Mouse (Mus musculus) central nervous system, embryonic 18 days (tissue): Measurements from ENCODE around the gene Olfr457. TPM values are rescaled to one million over a fixed set of nuclear protein-coding genes. Genes with fewer than 3 reads are reported as not detected.

Experiments
- polyA plus RNA-seq: library from polyadenylated mRNA; depleted of rRNA; stranded (reverse); fragments of >200 nt; gene quantifications from 2 replicates; pipeline ENCODE4 v1.2.3, GENCODE M21; 2012; rRNA removed

Olfr457 gene
- polyA plus RNA-seq: not detected in 2 replicates

DNA sequence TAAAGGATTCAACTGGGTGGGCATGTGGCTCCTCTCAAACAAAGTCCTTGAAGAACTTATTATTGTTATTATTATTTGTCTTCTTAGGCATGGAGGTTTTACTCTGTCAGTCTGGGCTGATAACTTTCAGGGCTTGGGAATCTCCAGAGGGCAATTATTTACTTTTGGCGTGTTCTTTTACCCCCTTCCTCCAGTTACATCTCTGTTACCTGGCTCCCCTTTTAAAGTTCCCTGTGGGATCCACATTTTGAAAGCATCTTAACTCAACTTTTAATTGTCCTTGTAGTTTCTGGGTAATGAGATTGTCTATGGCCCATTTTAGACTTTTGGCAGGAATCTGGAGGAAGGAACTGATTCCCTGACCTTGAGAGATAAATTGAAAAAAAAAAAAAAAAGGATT is at the start of gene Olfr457:
Gene Olfr457 (minus strand): TSS at position 101 of the 400 bp plus-strand sequence.

DNA sequence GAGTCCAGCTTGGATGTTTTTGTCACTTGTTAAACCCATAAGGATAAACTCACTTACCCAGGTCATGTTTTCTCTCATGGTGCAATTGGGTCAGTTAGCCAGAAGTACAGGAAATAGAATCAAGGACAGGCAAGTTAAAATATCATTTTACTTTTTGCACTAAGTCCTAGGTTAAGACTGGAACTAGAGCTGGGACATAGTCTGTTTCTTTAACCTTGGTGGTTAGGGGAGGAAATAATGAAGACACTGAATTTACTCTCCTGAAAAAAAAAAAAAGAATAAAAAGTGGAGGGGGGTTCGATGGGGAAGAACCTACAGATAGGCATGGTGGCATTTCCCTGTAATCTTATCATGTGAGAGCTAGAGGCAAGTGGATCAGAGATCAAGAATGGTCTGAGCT is 11.0 kb upstream of the Olfr457 start, which contains the start of gene Olfr456:
Gene Olfr456 (minus strand): TSS at position 101 of the 400 bp plus-strand sequence.

DNA sequence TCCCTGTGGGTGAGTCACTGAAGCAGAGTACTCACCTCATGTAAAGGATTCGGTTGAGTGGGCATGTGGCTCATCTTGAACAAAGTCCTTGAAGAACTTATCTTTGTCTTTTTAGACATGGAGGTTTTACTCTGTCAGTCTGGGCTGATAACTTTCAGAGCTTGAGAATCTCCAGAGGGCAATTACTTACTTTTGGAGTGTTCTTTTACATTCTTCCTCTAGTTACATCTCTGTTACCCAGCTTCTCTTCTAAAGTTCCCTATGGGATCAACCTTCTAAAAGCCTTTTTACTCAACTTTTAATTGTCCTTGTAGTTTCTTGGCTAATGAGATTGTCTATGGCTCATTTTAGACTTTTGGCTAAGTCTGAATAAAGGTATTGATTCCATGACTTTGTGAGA is 11.0 kb downstream of the Olfr457 start, which contains the start of gene Olfr458:
Gene Olfr458 (minus strand): TSS at position 101 of the 400 bp plus-strand sequence.

DNA sequence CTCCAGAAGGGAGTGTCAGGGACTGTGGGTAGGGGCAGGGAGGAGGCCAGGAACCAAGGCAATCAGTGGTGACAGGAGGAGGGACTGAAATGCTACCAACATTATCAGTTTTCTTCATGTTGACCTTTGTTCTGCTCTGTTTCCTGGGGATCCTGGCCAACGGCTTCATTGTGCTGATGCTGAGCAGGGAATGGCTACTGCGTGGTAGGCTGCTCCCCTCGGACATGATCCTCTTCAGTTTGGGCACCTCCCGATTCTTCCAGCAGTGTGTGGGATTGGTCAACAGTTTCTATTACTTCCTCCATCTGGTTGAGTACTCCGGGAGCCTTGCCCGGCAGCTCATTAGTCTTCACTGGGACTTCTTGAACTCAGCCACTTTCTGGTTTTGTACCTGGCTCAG is 41.7 kb downstream of the Olfr457 start, which contains the start of gene Tas2r126:
Gene Tas2r126 (plus strand): TSS at position 90 of the 400 bp plus-strand sequence.

Other genes starting within 250 kb of the Olfr457 start
- gene Gstk1, start 230.4 kb downstream of the Olfr457 start, polyA plus RNA-seq: 8.2 and 10.8 TPM in 2 replicates
- gene Tmem139, start 214.4 kb downstream of the Olfr457 start, polyA plus RNA-seq: 0.16 and 0.18 TPM in 2 replicates
- 59.8 and 62.0 TPM in 2 replicates for gene Casp2, start 211.3 kb downstream of the Olfr457 start, polyA plus RNA-seq
- gene Clcn1, start 189.7 kb downstream of the Olfr457 start, polyA plus RNA-seq: 8.6 and 8.9 TPM in 2 replicates
- gene Fam131b, start 151.7 kb downstream of the Olfr457 start, polyA plus RNA-seq: 46.9 and 48.4 TPM in 2 replicates
- 43.5 and 43.8 TPM in 2 replicates for gene Zyx, start 126.7 kb downstream of the Olfr457 start, polyA plus RNA-seq
- 0.52 and 0.90 TPM in 2 replicates for gene Epha1, start 103.1 kb downstream of the Olfr457 start, polyA plus RNA-seq
- gene Tas2r143, start 76.1 kb downstream of the Olfr457 start, polyA plus RNA-seq: not detected in 2 replicates
- gene Tas2r135, start 70.9 kb downstream of the Olfr457 start, polyA plus RNA-seq: 0.05 TPM in 1 of 2 replicates, not detected in the other
- gene Tas2r126, start 41.8 kb downstream of the Olfr457 start, polyA plus RNA-seq: not detected in 2 replicates
- not detected in 2 replicates for gene Olfr458, start 11.1 kb downstream of the Olfr457 start, polyA plus RNA-seq
- gene Olfr456, start 10.9 kb upstream of the Olfr457 start, polyA plus RNA-seq: not detected in 2 replicates
- gene Olfr455, start 71.3 kb upstream of the Olfr457 start, polyA plus RNA-seq: not detected in 2 replicates
- 0.03 TPM in 1 of 2 replicates, not detected in the other for gene Tcaf3, start 121.4 kb upstream of the Olfr457 start, polyA plus RNA-seq
- gene Tcaf2, start 168.9 kb upstream of the Olfr457 start, polyA plus RNA-seq: 1.1 and 1.4 TPM in 2 replicates
- 153 TPM in 2 replicates for gene Tcaf1, start 233.8 kb upstream of the Olfr457 start, polyA plus RNA-seq